Mouse (Mus musculus) heart, postnatal 0 days (tissue): ENCODE measurements at regions not wholly inside any gene's neighbourhood (a gene's known extent, or its start where the extent isn't known, plus 50 kb on each side); places are given as distances from the start of the nearest gene placed in this dataset.

Source experiments
- ATAC-seq: fragments of 200-750 bp; cut with Nextera tagmentation; 2 replicates; pipeline ENCODE4 v1.8.0; 2017; ENCODE audit warnings: low read depth, moderate number of reproducible peaks, moderate library complexity; ENCODE audit not compliant: insufficient read depth
- DNase-seq: peaks from one replicate; pipeline ENCODE4 v3.0.0-alpha.2; 2016; ENCODE audit warnings: low spot score
- H3K27ac ChIP-seq: fragments of 300-500 bp; sonication (generic); 2 replicates; pipeline ENCODE4 v1.5.1; 2014; ENCODE audit warnings: low read depth, mild to moderate bottlenecking
- H3K27me3 ChIP-seq: fragments of 300-500 bp; sonication (generic); 2 replicates; pipeline ENCODE4 v1.6.1; 2014; ENCODE audit warnings: low read length, mixed read lengths; ENCODE audit not compliant: control insufficient read depth, insufficient read depth
- H3K36me3 ChIP-seq: fragments of 300-500 bp; sonication (generic); replicated peaks from 2 replicates; pipeline ENCODE4 v1.6.1; 2014; ENCODE audit warnings: low read length, mixed read lengths; ENCODE audit not compliant: control insufficient read depth, insufficient read depth
- H3K4me1 ChIP-seq: fragments of 300-500 bp; sonication (generic); 2 replicates; pipeline ENCODE4 v1.6.1; 2014; ENCODE audit warnings: antibody characterized with exemption; ENCODE audit not compliant: control insufficient read depth, insufficient read depth
- H3K4me2 ChIP-seq: fragments of 300-500 bp; sonication (generic); 2 replicates; pipeline ENCODE4 v1.6.1; 2014; ENCODE audit warnings: low read depth, mild to moderate bottlenecking, low read length, moderate library complexity
- H3K4me3 ChIP-seq: fragments of 300-500 bp; sonication (generic); 2 replicates; pipeline ENCODE4 v1.5.1; 2014; ENCODE audit warnings: low read depth, low read length
- H3K9ac ChIP-seq: fragments of 300-500 bp; sonication (generic); replicated peaks from 2 replicates; pipeline ENCODE4 v1.6.1; 2014; ENCODE audit warnings: low read depth, low read length, mixed read lengths
- H3K9me3 ChIP-seq: fragments of 300-500 bp; sonication (generic); replicated peaks from 2 replicates; pipeline ENCODE4 v1.6.1; 2016; ENCODE audit warnings: low read length; ENCODE audit not compliant: control insufficient read depth
- CTCF ChIP-seq: IDR thresholded peaks from 2 replicates; pipeline ENCODE4 v1.5.1; 2016; ENCODE audit warnings: antibody characterized with exemption, control low read depth, low read depth
- EP300 ChIP-seq: IDR thresholded peaks from 2 replicates; pipeline ENCODE4 v1.6.1; 2016; ENCODE audit warnings: antibody characterized with exemption, low read depth
- WGBS: fragments of 180-500 bp; shearing (Covaris S2); extraction: QIAGEN DNeasy Blood & Tissue Kit; methylation state at CpG from one replicate; pipeline ENCODE4 v1.1.7; 2014; 5-methylcytosine and 5-hydroxymethylcytosine counted together

DNA sequence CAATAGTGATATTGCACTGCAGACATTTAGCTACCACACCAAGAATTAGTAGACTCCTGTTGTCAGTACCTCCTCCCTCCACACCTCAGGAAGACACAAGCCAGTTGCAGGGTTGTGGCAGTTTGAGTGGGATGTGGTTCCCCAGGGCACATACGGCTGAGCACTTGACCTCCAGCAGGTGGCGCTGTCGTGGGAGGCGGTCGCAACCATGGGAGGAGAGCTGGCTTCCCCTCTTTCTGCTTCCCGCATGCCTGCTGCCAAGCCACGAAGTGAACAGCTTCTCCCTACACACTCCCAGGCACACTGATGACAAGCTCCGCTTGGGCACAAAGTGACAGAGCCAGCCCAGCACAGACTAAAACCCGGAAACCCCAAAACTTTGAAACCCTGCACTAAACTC, 73.2 kb upstream of the Kctd3 start:
- 15% methylated on average over 9 of the region's 9 CpGs for WGBS
- H3K9me3 ChIP-seq: peaks cover 16% of the 10 kb centered on the region
- H3K4me3 ChIP-seq: no peak overlapping the region
- no peak for TF ChIP-seq EP300
- TF ChIP-seq CTCF: peak; percentile 80
- DNase-seq (peak; percentile 43), ATAC-seq (peak; percentile 62)
- no peaks in the 10 kb centered on the region for H3K36me3 ChIP-seq
- peaks cover 4% of the 10 kb centered on the region; the same call in 1 of the 2 replicates for H3K4me1 ChIP-seq
- no peaks in the 10 kb centered on the region for H3K27me3 ChIP-seq
- no peak overlapping the region for H3K9ac ChIP-seq
- no peak overlapping the region for H3K27ac ChIP-seq
- 0 out of 2 replicates have a peak overlapping the region, but pooled peaks have one; percentile 4 for H3K4me2 ChIP-seq

DNA sequence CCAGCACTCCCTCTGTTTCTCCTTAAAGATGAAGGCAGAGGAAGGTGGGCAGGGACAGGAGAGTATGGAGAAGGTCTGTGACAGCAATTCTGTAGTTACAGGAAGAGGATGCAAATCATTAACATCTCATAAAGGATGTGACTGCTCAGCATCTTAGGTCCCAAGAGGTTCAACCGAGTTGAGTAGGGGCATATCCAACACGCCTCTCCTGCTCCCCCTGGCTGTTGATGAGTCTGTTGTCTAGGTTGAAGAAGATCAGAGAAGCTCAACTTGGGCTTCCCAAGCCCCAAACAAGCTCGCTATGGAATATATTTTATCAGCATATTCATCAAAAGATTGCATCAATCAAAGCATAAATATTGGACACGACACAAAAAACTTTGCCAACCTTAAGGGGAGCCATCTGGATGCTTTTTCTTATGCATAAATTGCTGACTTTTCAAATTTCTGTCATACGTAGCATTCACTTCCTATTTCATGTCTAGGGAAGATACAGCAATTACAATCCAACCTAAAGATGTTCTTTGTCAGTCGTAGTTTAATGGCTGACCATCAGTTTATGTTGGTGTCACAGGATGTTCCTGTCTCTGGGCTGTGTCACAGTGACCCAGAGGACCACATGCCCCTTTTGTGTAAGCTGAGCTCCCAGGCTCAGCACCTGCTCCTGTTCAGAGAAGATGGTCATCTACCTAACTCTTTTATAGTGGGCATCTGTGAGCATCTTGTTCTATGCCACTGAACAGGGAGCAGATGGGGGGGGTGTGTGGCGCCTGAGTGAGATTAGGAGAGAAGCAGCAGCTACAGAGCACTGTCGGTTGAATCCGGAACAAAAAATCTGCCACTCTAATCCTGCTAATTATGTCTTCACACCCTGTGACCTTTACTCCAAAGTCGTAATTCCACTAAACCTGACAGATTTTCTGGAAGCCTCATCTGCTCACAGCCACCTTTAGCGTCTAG, 72.1 kb upstream of the Kctd3 start:
- Histone ChIP-seq H3K27ac (no peak overlapping the region), H3K4me2 (no peak overlapping the region), H3K4me1 (peaks cover 4% of the 10 kb centered on the region; the same call in 1 of the 2 replicates), H3K9ac (no peak overlapping the region), H3K36me3 (no peaks in the 10 kb centered on the region), H3K9me3 (peaks cover 10% of the 10 kb centered on the region), H3K27me3 (no peaks in the 10 kb centered on the region), H3K4me3 (no peak overlapping the region)
- ATAC-seq: no peak
- WGBS: 71% methylated on average over 11 of the region's 11 CpGs
- no peak for TF ChIP-seq EP300
- peak; percentile 19 for TF ChIP-seq CTCF
- DNase-seq: no peak

GRCm38 (mm10) chr1:189077861-189078260, 70.2 kb upstream of the Kctd3 start:
- no peaks in the 10 kb centered on the region for H3K27me3 ChIP-seq

DNA sequence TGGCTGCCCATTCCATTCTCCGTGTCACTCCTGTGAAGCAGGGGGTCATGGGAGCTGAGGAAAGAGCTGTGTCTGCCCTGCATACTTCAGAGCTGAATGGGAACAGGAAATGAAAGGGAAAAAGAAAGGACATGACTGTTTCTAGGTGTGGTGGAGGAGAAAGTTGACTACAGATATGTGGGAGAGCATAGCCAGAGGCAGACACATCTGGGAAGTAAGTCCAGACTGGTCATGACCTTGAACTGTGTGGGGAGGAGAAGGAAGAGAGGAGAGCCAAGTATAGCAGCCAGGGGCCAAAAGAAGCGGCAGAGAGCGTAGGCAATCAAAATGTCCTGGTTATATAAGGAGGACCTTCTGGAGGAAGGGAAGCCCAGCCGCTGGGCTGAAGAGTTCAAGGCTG, 68.6 kb upstream of the Kctd3 start:
- ATAC-seq (peak; percentile 41; the same call in 1 of the 2 replicates), DNase-seq (no peak)
- H3K9me3 ChIP-seq: no peaks in the 10 kb centered on the region
- H3K4me2 ChIP-seq: no peak overlapping the region
- TF ChIP-seq EP300: no peak
- TF ChIP-seq CTCF: no peak
- H3K4me1 ChIP-seq: peaks cover 4% of the 10 kb centered on the region; the same call in 1 of the 2 replicates
- H3K36me3 ChIP-seq: no peaks in the 10 kb centered on the region
- no peaks in the 10 kb centered on the region for H3K27me3 ChIP-seq
- 40% methylated on average over 4 of the region's 4 CpGs for whole genome bisulfite sequencing
- H3K4me3 ChIP-seq: no peak overlapping the region
- H3K9ac ChIP-seq: no peak overlapping the region
- H3K27ac ChIP-seq: no peak overlapping the region

More at GRCm38 (mm10) chr1:189077861-189078260, 70.2 kb upstream of the Kctd3 start:
- Histone ChIP-seq H3K4me2 (no peak overlapping the region), H3K27ac (no peak overlapping the region), H3K4me1 (peaks cover 4% of the 10 kb centered on the region; the same call in 1 of the 2 replicates), H3K9me3 (no peaks in the 10 kb centered on the region), H3K36me3 (no peaks in the 10 kb centered on the region), H3K9ac (no peak overlapping the region), H3K4me3 (no peak overlapping the region)
- TF ChIP-seq CTCF (no peak), EP300 (no peak)
- ATAC-seq: no peak
- no peak for DNase-seq
- 78% methylated on average over 5 of the region's 5 CpGs for WGBS

GRCm38 (mm10) chr1:189075671-189076070, 68.0 kb upstream of the Kctd3 start:
- H3K9ac ChIP-seq: no peak overlapping the region
- H3K9me3 ChIP-seq: no peaks in the 10 kb centered on the region
- H3K27me3 ChIP-seq: no peaks in the 10 kb centered on the region
- H3K27ac ChIP-seq: no peak overlapping the region
- peaks cover 4% of the 10 kb centered on the region; the same call in 1 of the 2 replicates for H3K4me1 ChIP-seq
- no peak overlapping the region for H3K4me2 ChIP-seq
- TF ChIP-seq EP300: no peak
- TF ChIP-seq CTCF: no peak
- DNase-seq (no peak), ATAC-seq (no peak)
- H3K36me3 ChIP-seq: no peaks in the 10 kb centered on the region
- no peak overlapping the region for H3K4me3 ChIP-seq
- WGBS: 54% methylated on average over 13 of the region's 13 CpGs
